Mouse (Mus musculus) spleen, postnatal 36 days (tissue): ENCODE results near the gene Avil.
A peak's percentile ranks its signal among the peaks of the same experiment; 100 is the strongest.

Experiments used
- DNase-seq, 2 experiments: peaks; one replicate each; pipeline ENCODE4 v3.0.0; 2022; ENCODE audit warnings: low spot score in 2 of 2, mixed read lengths in 1 of 2

Avil gene

DNA sequence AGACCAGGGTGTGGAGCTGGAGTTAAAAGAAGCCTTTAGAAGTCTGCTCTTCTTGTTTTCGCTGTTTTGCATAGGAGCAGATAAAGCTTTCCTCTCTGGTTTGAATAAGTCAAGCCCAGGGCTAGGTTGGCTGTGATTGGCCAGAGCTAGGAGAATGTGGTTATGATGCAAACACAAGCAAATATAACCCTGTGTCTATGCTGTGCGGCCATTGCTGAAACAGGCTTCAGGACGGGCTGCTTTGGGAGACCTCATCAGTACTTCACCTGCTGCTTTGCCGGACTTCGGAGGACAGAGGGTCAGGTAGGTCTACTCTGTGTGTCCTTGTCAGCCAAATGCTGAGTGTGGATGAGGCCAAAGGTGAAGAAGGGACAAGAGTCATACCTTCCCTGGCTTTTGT is at the start of gene Avil:
Gene Avil, plus strand, starts transcription at position 181 of the 400 bp plus-strand sequence.
- no peak for DNase-seq

DNA sequence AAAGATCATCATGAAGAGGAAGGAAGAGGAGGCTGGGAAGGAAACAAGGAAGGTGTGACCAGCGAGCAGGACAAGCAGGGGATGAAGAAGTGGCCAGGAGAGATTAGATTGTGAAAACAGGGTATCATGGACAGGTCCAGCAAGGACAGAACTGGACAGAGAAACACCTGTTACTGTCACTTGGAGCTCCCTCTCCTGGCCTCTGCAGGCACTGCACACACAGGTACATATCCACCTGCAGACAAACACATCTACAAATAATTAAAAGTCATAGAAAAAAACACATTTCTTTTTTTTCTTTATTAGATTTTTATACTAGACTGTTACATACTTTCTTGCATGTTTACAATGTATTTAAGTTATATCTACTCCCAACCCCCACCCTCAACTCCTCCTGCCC is 48.1 kb upstream of the Avil start:
- DNase-seq = no peak

GRCm38 (mm10) chr10:126953029-126953471 is 47.5 kb upstream of the Avil start:
- DNase-seq = no peak

DNA sequence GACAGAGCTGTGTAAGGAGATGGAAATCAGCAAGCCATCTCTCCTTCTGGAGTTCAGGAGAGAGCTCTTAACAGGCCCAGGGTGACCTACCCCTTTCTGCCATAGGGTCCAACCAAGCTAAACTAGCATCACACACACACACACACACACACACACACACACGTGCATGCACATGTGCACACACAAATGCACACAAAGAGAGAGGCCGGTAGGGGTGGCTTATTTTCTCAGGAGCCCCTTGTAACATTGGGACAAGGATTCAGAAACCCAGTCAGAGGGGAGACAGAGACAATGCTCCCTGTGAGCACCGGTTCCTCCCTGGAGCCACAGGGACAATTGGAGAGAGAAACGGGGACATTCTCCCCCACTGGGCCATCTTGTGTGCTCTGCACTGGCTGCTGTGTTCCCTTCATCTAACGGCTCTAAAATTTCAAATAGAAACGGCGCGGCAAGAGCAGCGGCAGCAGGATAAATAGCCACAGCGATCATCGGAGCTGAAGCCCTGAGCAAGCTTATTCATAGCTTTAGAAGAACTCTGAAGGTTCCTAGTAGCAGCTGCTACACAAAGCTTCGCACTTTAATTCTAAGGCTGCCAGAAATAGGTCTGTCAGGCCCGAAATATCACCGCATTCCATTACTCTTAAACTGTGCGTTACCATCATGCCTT is 43.7 kb upstream of the Avil start:
- no peak for DNase-seq

- no peak for DNase-seq
Observed at GRCm38 (mm10) chr10:126957359-126958107, 43.0 kb upstream of the Avil start.

- DNase-seq = no peak
Observed at GRCm38 (mm10) chr10:126960496-126960895, 40.0 kb upstream of the Avil start.

- no peak for DNase-seq
Observed at GRCm38 (mm10) chr10:126961757-126962156, 38.8 kb upstream of the Avil start.

- no peak for DNase-seq
Observed at GRCm38 (mm10) chr10:126962271-126962965, 38.1 kb upstream of the Avil start.

- DNase-seq = no peak
Observed at GRCm38 (mm10) chr10:126962966-126963330, 37.6 kb upstream of the Avil start.

DNA sequence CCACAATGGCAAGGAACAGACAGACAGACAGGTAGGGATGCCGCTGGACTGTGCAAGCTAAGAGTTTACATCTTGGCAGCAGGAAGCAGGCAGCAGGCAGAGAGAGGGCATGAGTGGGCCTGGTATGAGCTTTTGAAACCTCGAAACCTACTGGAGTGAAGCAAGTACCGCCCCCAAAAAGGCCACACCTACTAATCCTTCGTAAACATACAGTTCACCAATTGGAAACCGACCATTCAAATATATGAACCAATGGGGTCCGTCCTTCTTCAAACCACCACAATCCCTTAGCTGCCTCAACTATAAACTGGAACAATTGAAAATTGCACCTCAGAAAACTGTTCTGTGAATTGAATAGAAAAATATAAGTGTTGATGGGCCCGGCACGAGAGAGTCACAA is 36.7 kb upstream of the Avil start:
- DNase-seq = no peak

DNA sequence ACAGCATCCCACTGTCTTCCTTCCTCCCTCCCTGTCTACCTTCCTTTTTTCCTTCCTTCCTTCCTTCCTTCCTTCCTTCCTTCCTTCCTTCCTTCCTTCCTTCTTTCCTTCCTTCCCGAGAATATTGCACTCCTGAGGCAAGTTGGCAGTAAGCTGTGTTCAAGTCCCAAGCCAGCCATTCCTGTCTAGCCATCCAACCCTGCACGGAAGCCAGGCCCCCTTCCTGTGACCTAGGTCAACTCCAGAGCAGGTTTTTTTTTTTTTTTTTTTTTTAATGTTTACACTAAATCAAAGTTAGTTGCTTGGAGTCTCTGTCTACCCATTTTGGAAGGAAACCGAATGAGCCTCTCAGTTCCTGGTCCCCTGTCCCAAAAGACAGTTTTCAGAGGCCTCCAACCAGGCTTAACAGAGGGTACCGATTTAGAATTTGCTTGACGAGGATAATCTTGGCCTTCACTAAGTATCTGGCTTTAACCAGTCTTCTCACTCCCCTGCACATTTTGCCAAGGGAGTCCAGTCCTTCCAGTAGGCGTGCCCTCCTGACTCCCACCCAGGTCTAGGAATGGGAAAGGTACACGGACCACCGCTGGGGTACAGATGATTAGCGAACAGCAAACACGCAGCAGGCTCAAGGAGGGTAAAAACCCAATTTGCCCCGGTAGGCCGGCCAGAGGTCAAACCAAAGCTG is 29.0 kb upstream of the Avil start:
- no peak for DNase-seq

GRCm38 (mm10) chr10:126972051-126972725 is 28.3 kb upstream of the Avil start:
- DNase-seq = no peak

DNA sequence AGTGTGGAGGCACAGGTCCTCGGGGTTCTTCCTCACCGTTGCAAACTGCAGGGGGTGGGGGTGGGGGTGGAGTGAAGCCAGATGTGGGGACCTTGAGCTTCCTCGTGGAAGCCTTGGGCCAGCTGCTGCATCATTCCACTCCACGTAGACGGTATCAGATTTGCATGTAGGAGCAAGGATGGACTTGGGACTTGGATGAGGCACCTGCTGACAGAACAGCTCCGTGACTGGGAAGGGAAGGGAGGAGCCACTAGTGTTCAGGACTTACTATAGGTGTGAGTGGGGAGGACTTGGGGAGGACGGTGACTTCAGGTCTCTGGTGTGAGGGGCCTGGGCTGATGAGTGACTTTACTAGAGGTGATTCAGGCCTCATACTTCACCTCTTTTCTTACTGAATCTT is 27.5 kb upstream of the Avil start:
- DNase-seq = no peak

DNA sequence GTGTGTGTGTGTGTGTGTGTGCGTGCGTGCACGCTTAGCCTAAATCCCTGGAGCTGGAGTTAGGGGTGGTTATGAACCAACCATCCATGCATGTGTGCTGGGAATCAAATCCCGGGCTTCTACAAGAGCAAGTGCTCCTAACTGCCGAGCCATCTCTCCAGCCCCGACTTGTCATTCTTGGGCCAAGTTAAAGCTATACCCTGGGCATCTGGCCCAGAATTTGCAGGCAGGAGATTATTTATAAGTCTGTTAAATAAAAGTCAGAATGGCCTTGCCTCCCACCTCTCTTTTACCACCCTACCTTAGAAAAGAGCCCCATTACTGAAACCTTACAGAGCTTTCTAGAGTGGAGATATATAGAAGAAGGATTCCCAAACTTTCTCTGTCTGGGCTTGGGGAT is 24.8 kb upstream of the Avil start:
- no peak for DNase-seq

- DNase-seq = no peak
Observed at GRCm38 (mm10) chr10:126977076-126977475, 23.4 kb upstream of the Avil start.

DNA sequence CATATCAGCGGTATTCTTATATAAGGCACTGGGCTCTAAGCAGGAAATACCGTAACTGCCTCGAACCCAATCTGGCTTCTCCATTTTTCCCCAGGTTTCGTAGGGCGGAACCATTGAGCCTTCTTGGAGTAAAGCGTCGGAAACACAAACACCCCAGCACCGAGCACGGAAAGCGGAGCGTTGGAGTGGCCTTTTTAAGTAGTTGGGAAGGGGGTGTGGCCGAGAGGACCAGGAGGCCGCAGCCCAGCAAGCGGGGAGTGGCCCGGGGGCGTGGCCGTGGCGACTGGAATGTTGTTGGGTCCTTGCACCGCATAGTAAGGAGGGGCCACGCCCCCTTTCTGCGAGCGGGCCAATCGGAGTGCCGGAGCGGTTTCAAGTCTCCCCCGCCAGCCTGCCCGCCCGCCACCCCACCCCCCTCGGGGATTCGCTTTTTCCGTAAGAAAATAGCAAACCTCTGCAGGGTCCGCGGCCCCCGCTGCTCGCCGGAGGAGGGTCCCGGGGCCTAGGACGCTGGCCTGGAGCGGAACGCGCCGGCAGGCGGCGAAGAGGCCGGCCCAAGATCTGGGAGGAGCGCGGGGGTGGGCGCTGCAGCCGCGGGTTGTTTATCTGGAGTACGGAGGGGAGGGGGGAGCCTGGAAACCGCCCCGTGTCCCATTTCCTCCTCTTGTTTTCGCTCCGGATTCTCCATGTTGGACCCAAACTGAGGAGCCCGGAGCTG is 22.1 kb upstream of the Avil start, which contains the start of gene Ctdsp2:
Gene Ctdsp2, plus strand, starts transcription at position 441 of the 718 bp plus-strand sequence.
- DNase-seq = peak; percentile 97 to 98

- peak; percentile 50 to 56 for DNase-seq
Observed at GRCm38 (mm10) chr10:126979121-126979635, 21.3 kb upstream of the Avil start.

GRCm38 (mm10) chr10:126979636-126980151 is 20.8 kb upstream of the Avil start:
- DNase-seq = peak; percentile 19 to 40

- no peak for DNase-seq
Observed at GRCm38 (mm10) chr10:126980221-126980932, 20.1 kb upstream of the Avil start.
